Mouse (Mus musculus): Measurements from ENCODE around the gene Nudcd3.

DNA sequence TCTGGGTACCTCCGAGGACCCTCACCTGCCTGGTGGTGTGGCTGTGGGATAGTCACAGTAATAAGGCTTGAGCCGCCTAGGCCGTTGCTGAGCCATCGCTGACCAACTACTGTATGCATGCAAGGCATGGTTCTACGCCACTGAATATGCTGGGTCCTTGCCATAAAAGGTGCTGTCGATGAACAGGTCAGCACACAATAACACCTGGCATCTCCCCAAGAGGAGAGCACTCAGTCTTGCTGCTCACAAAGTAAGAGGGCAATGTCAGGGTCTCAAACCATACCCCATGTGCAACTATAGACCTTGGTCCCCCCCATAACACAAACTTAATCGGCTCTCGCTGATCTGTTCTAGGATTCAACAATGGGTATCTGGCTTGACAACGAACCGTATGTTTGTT, 141.1 kb downstream of the Nudcd3 start:
- TF ChIP-seq CTCF (IDR thresholded peaks at IDR 0.05; ENCODE audit: low read depth): no peak
- TF ChIP-seq EP300 (IDR thresholded peaks at IDR 0.05; ENCODE audit: low read depth): no peak

All from heart, postnatal 0 days (tissue).